14 mouse cellular contexts compared by ENCODE assay signal in the genomic region with DNA sequence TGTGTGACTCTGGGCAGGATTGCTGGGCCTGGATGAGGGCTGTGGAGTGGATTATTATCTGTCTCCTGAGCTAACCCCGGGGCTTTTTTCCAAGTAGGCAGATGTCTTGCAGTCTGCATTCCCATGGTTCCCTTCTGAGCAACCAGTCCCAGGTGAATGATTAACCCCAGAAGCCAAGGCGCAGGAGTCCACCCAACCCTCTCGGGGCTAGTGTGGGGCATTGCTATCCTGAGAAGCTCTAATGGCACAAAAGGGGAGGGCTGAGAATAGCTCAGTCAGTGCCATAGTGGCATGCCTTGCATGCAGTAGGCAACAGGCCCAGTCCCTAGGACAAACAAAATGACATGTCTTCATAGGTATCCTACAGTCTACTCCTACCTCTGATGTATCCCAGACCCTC. TPM values are rescaled to one million over a fixed set of nuclear protein-coding genes. Genes with fewer than 3 reads are reported as not detected.
DNase-seq lines count a peak whose midpoint lies in the region; ATAC-seq and TF ChIP-seq lines count a peak whose summit lies in the region.
"Had no signal": no experiment of that assay in that cellular context is flagged by ENCODE, and none has a peak within 500 bp of the region (broad histone marks: within the 10 kb centered on the region; RNA-seq: fewer than 3 reads in every experiment).

No protein-coding gene starts in this region.

- no peak overlapping the region for H3K4me3 ChIP-seq in liver, embryonic 12.5 days
- H3K4me3 ChIP-seq in liver, embryonic 11.5 days (ENCODE audit: low read depth, low read length): no peak overlapping the region
- no peak overlapping the region for H3K4me3 ChIP-seq in stomach, postnatal 0 days (ENCODE audit: low read depth, low read length)
- H3K4me3 ChIP-seq: forebrain, embryonic 13.5 days; neural tube, embryonic 13.5 days had no signal

- 66% methylated on average over 3 of the region's 3 CpGs for WGBS in liver, embryonic 12.5 days (ENCODE audit: insufficient replicate concordance)
- WGBS in liver, embryonic 11.5 days: 55% methylated on average over 3 of the region's 3 CpGs
- 66% methylated on average over 3 of the region's 3 CpGs for WGBS in stomach, postnatal 0 days

- H3K9ac ChIP-seq in liver, embryonic 12.5 days: no peak overlapping the region
- no peak overlapping the region for H3K9ac ChIP-seq in liver, embryonic 11.5 days (ENCODE audit: low read depth, low read length)
- no peak overlapping the region for H3K9ac ChIP-seq in stomach, postnatal 0 days (ENCODE audit: low read length)
- H3K9ac ChIP-seq: forebrain, embryonic 13.5 days; neural tube, embryonic 13.5 days had no signal

- TF ChIP-seq CTCF in stomach, postnatal 0 days (IDR thresholded peaks at IDR 0.05; ENCODE audit: low read depth): no peak

- DNase-seq in adrenal gland, postnatal 14 days: peak; percentile 34
- no peak for DNase-seq in adrenal gland, adult 8-10 months
- no peak for DNase-seq in liver, embryonic 11.5 days (ENCODE audit: low spot score)
- DNase-seq in kidney, postnatal 14 days: peak; percentile 87
- DNase-seq in stomach, postnatal 0 days (ENCODE audit: low spot score): peak; percentile 68
- DNase-seq in gastrocnemius, postnatal 25 days: no peak
- DNase-seq: gastrocnemius, postnatal 10 days; midbrain, embryonic 14.5 days; right cerebral cortex, postnatal 14 days had no signal

- H3K36me3 ChIP-seq in liver, embryonic 12.5 days: peaks cover 42% of the 10 kb centered on the region
- H3K36me3 ChIP-seq in liver, embryonic 11.5 days (ENCODE audit: control insufficient read depth, insufficient read depth, low read length): peaks cover 8% of the 10 kb centered on the region; the same call in 1 of the 2 replicates
- 0 out of 2 replicates have a peak, but pooled peaks cover 4% of the 10 kb centered on the region for H3K36me3 ChIP-seq in stomach, postnatal 0 days (ENCODE audit: control insufficient read depth, insufficient read depth, low read length)

- H3K27ac ChIP-seq in liver, embryonic 12.5 days: peak overlapping the region; percentile 55; the same call in 1 of the 2 replicates
- no peak overlapping the region for H3K27ac ChIP-seq in liver, embryonic 11.5 days (ENCODE audit: low read depth, low read length)
- no peak overlapping the region for H3K27ac ChIP-seq in stomach, postnatal 0 days (replicated peaks)
- H3K27ac ChIP-seq: forebrain, embryonic 13.5 days; neural tube, embryonic 13.5 days had no signal

- no peaks in the 10 kb centered on the region for H3K9me3 ChIP-seq in liver, embryonic 12.5 days (replicated peaks)
- no peaks in the 10 kb centered on the region for H3K9me3 ChIP-seq in liver, embryonic 11.5 days (ENCODE audit: control insufficient read depth, low read length)
- H3K9me3 ChIP-seq in stomach, postnatal 0 days (ENCODE audit: control insufficient read depth, low read length): no peaks in the 10 kb centered on the region
- H3K9me3 ChIP-seq: forebrain, embryonic 13.5 days; neural tube, embryonic 13.5 days had no signal

- no peak for ATAC-seq in liver, embryonic 12.5 days
- ATAC-seq in liver, embryonic 11.5 days (replicated peaks; ENCODE audit: low FRiP score): no peak
- ATAC-seq in stomach, postnatal 0 days (ENCODE audit: low FRiP score, low TSS enrichment): peak; percentile 76
- ATAC-seq in CD4-positive, CD25-positive, alpha-beta regulatory T cell, adult 4 months: no peak
- ATAC-seq: forebrain, embryonic 13.5 days; hindbrain, embryonic 16.5 days had no signal

- peaks cover 56% of the 10 kb centered on the region for H3K4me1 ChIP-seq in liver, embryonic 12.5 days
- peaks cover 10% of the 10 kb centered on the region for H3K4me1 ChIP-seq in liver, embryonic 11.5 days (replicated peaks; ENCODE audit: control insufficient read depth, insufficient read depth, low read length)
- H3K4me1 ChIP-seq in stomach, postnatal 0 days (replicated peaks; ENCODE audit: control insufficient read depth, insufficient read depth): no peaks in the 10 kb centered on the region
- H3K4me1 ChIP-seq: neural tube, embryonic 13.5 days had no signal

- no peaks in the 10 kb centered on the region for H3K27me3 ChIP-seq in liver, embryonic 12.5 days (replicated peaks)
- no peaks in the 10 kb centered on the region for H3K27me3 ChIP-seq in liver, embryonic 11.5 days (replicated peaks; ENCODE audit: control insufficient read depth, insufficient read depth, low read length)
- H3K27me3 ChIP-seq in stomach, postnatal 0 days (ENCODE audit: control insufficient read depth, insufficient read depth, low read length): no peaks in the 10 kb centered on the region
- H3K27me3 ChIP-seq: forebrain, embryonic 13.5 days; neural tube, embryonic 13.5 days had no signal

- no peak overlapping the region for H3K4me2 ChIP-seq in liver, embryonic 12.5 days
- no peak overlapping the region for H3K4me2 ChIP-seq in liver, embryonic 11.5 days
- no peak overlapping the region for H3K4me2 ChIP-seq in stomach, postnatal 0 days (replicated peaks; ENCODE audit: low read depth)
- H3K4me2 ChIP-seq: forebrain, embryonic 13.5 days; neural tube, embryonic 13.5 days had no signal

- no peak for TF ChIP-seq EP300 in stomach, postnatal 0 days (optimal IDR thresholded peaks at IDR 0.05)

RNA-seq across cellular contexts. Expression of a gene that starts 22.1 kb away (rescaled TPM):
- total RNA-seq in adrenal gland, postnatal 14 days (2021): 77.1 and 104 TPM in 2 replicates
- 10 to 100 TPM; 17.5 to 29.1 (median 23.5) TPM for total RNA-seq in adrenal gland, adult 8-10 months (2022)
- polyA plus RNA-seq in liver, embryonic 12.5 days (2016; fragmentation: Nextera tagmentation; extraction: Ambion mirVana): 95.7 and 96.9 TPM in 2 replicates
- 92.2 and 109 TPM in 2 replicates for polyA plus RNA-seq in liver, embryonic 11.5 days (2014; fragmentation: Nextera tagmentation; extraction: Ambion mirVana)
- polyA plus RNA-seq in stomach, postnatal 0 days (2015; fragmentation: Nextera tagmentation; extraction: Ambion mirVana): 32.0 and 32.1 TPM in 2 replicates
- 1 to 10 TPM; 6.0 to 6.6 TPM for polyA plus RNA-seq in CD4-positive, CD25-positive, alpha-beta regulatory T cell, adult 4 months (2017; shearing (Covaris generic))
- total RNA-seq in gastrocnemius, postnatal 25 days (2021): 10 to 100 TPM; 27.4 to 28.3 TPM

Comparison
In these comparisons a context has a peak if more than half of its experiments do, and no peak if none do; other contexts are left out.
1. DNase-seq: peak in adrenal gland, postnatal 14 days (single experiment), kidney, postnatal 14 days (single experiment) and stomach, postnatal 0 days (single experiment); none in adrenal gland, adult 8-10 months (single experiment), liver, embryonic 11.5 days (single experiment) and gastrocnemius, postnatal 25 days (single experiment).